21 mouse cellular contexts compared by ENCODE assay signal in genomic region chr17:40275519-40275918, GRCm38 (mm10). TPM values are rescaled to one million over a fixed set of nuclear protein-coding genes. Genes with fewer than 3 reads are reported as not detected.
DNase-seq lines count a peak whose midpoint lies in the region; ATAC-seq and TF ChIP-seq lines count a peak whose summit lies in the region.
"Had no signal": no experiment of that assay in that cellular context is flagged by ENCODE, and none has a peak within 500 bp of the region (broad histone marks: within the 10 kb centered on the region; RNA-seq: fewer than 3 reads in every experiment).

No protein-coding gene starts in this region.

- no peak overlapping the region for H3K27ac ChIP-seq in forebrain, embryonic 12.5 days
- no peak overlapping the region for H3K27ac ChIP-seq in forebrain, embryonic 15.5 days (replicated peaks)
- no peak overlapping the region for H3K27ac ChIP-seq in forebrain, embryonic 14.5 days (ENCODE audit: low read depth, low read length)
- H3K27ac ChIP-seq in forebrain, postnatal 0 days (ENCODE audit: low read depth, low read length): no peak overlapping the region
- H3K27ac ChIP-seq: embryonic facial prominence, embryonic 10.5 days; embryonic facial prominence, embryonic 12.5 days had no signal

- no peaks in the 10 kb centered on the region for H3K9me3 ChIP-seq in forebrain, embryonic 12.5 days
- no peaks in the 10 kb centered on the region for H3K9me3 ChIP-seq in forebrain, embryonic 15.5 days
- H3K9me3 ChIP-seq in forebrain, embryonic 14.5 days (replicated peaks; ENCODE audit: control insufficient read depth, low read length): no peaks in the 10 kb centered on the region
- H3K9me3 ChIP-seq in forebrain, postnatal 0 days (ENCODE audit: low read length): no peaks in the 10 kb centered on the region
- H3K9me3 ChIP-seq: embryonic facial prominence, embryonic 10.5 days; embryonic facial prominence, embryonic 12.5 days had no signal

- no peak overlapping the region for H3K4me3 ChIP-seq in forebrain, embryonic 12.5 days (replicated peaks)
- no peak overlapping the region for H3K4me3 ChIP-seq in forebrain, embryonic 15.5 days
- H3K4me3 ChIP-seq in forebrain, embryonic 14.5 days (ENCODE audit: low read depth, low read length): no peak overlapping the region
- no peak overlapping the region for H3K4me3 ChIP-seq in forebrain, postnatal 0 days (ENCODE audit: low read depth, low read length)
- H3K4me3 ChIP-seq: embryonic facial prominence, embryonic 10.5 days; embryonic facial prominence, embryonic 12.5 days had no signal

- peak; percentile 84; the same call in 1 of the 2 replicates for ATAC-seq in forebrain, embryonic 12.5 days (ENCODE audit: low FRiP score)
- ATAC-seq in forebrain, embryonic 15.5 days (replicated peaks): no peak
- ATAC-seq in forebrain, embryonic 14.5 days: peak; percentile 62; the same call in 1 of the 2 replicates
- no peak for ATAC-seq in forebrain, postnatal 0 days

- TF ChIP-seq CTCF in forebrain, postnatal 0 days (IDR thresholded peaks at IDR 0.05; ENCODE audit: low read depth): no peak

- no peaks in the 10 kb centered on the region for H3K27me3 ChIP-seq in forebrain, embryonic 12.5 days
- no peaks in the 10 kb centered on the region for H3K27me3 ChIP-seq in forebrain, embryonic 15.5 days
- no peaks in the 10 kb centered on the region for H3K27me3 ChIP-seq in forebrain, embryonic 14.5 days (replicated peaks; ENCODE audit: control insufficient read depth, insufficient read depth, low read length)
- H3K27me3 ChIP-seq in forebrain, postnatal 0 days (ENCODE audit: insufficient read depth, low read length): no peaks in the 10 kb centered on the region
- H3K27me3 ChIP-seq: embryonic facial prominence, embryonic 12.5 days had no signal

- peak; percentile 0 for DNase-seq in forebrain, embryonic 14.5 days (ENCODE audit: low spot score)
- no peak for DNase-seq in forebrain, postnatal 0 days
- DNase-seq in neural tube, embryonic 10.5 days (ENCODE audit: extremely low spot score, low spot score): no peak
- DNase-seq: adrenal gland, adult 2 months; adrenal gland, postnatal 10 days; adrenal gland, postnatal 25 days; cerebellum, adult 11-12 months; cerebellum, adult 2 months; cerebellum, adult 9-10 months; cerebellum, postnatal 10 days; cerebellum, postnatal 25 days had no signal

- no peak overlapping the region for H3K4me2 ChIP-seq in forebrain, embryonic 12.5 days
- no peak overlapping the region for H3K4me2 ChIP-seq in forebrain, embryonic 15.5 days (replicated peaks)
- H3K4me2 ChIP-seq in forebrain, embryonic 14.5 days (ENCODE audit: low read length): no peak overlapping the region
- no peak overlapping the region for H3K4me2 ChIP-seq in forebrain, postnatal 0 days (ENCODE audit: low read depth)
- H3K4me2 ChIP-seq: embryonic facial prominence, embryonic 12.5 days had no signal

- H3K4me1 ChIP-seq in forebrain, embryonic 12.5 days: no peaks in the 10 kb centered on the region
- H3K4me1 ChIP-seq in forebrain, embryonic 15.5 days: peaks cover 5% of the 10 kb centered on the region; the same call in 1 of the 2 replicates
- H3K4me1 ChIP-seq in forebrain, embryonic 14.5 days (ENCODE audit: control insufficient read depth, insufficient read depth, low read length): no peaks in the 10 kb centered on the region
- H3K4me1 ChIP-seq in forebrain, postnatal 0 days (ENCODE audit: insufficient read depth): no peaks in the 10 kb centered on the region
- H3K4me1 ChIP-seq: embryonic facial prominence, embryonic 10.5 days; embryonic facial prominence, embryonic 12.5 days had no signal

- no peaks in the 10 kb centered on the region for H3K36me3 ChIP-seq in forebrain, embryonic 12.5 days (replicated peaks)
- H3K36me3 ChIP-seq in forebrain, embryonic 15.5 days: no peaks in the 10 kb centered on the region
- no peaks in the 10 kb centered on the region for H3K36me3 ChIP-seq in forebrain, embryonic 14.5 days (ENCODE audit: control insufficient read depth, insufficient read depth, low read length)
- no peaks in the 10 kb centered on the region for H3K36me3 ChIP-seq in forebrain, postnatal 0 days (ENCODE audit: insufficient read depth)
- H3K36me3 ChIP-seq: embryonic facial prominence, embryonic 10.5 days; embryonic facial prominence, embryonic 12.5 days had no signal

- 59% methylated on average over 1 of the region's 1 CpGs for WGBS in forebrain, embryonic 12.5 days
- WGBS in forebrain, embryonic 15.5 days: 32% methylated on average over 1 of the region's 1 CpGs
- WGBS in forebrain, embryonic 14.5 days: 23% methylated on average over 1 of the region's 1 CpGs
- WGBS in forebrain, postnatal 0 days: 24% methylated on average over 1 of the region's 1 CpGs

- no peak overlapping the region for H3K9ac ChIP-seq in forebrain, embryonic 12.5 days
- no peak overlapping the region for H3K9ac ChIP-seq in forebrain, embryonic 15.5 days (replicated peaks)
- H3K9ac ChIP-seq in forebrain, embryonic 14.5 days (ENCODE audit: low read length): no peak overlapping the region
- no peak overlapping the region for H3K9ac ChIP-seq in forebrain, postnatal 0 days
- H3K9ac ChIP-seq: embryonic facial prominence, embryonic 12.5 days had no signal

RNA-seq across cellular contexts. Expression of gene Crisp3, which starts 33.4 kb away (rescaled TPM):
- polyA plus RNA-seq in forebrain, embryonic 12.5 days (2016; fragmentation: Nextera tagmentation; extraction: Ambion mirVana): not detected in 2 replicates
- polyA plus RNA-seq in forebrain, embryonic 15.5 days (2015; fragmentation: Nextera tagmentation; extraction: Ambion mirVana): not detected in 2 replicates
- not detected in 2 replicates for polyA plus RNA-seq in forebrain, embryonic 14.5 days (2014; fragmentation: Nextera tagmentation; extraction: Ambion mirVana)
- not detected in 2 replicates for total RNA-seq in forebrain, postnatal 0 days (2014; rRNA removed)
- polyA plus RNA-seq in forebrain, postnatal 0 days (2015; fragmentation: Nextera tagmentation; extraction: Ambion mirVana): not detected in 2 replicates
- total RNA-seq: adrenal gland, adult 2 months; adrenal gland, postnatal 10 days; adrenal gland, postnatal 25 days; adrenal gland, postnatal 4 days; ES-E14; gastrocnemius, adult 18-20 months; MEL had no signal
- polyA plus RNA-seq: adrenal gland, adult 2 months; C2C12; cerebellum, adult 2 months; cortical plate, adult 2 months; embryonic facial prominence, embryonic 10.5 days; embryonic facial prominence, embryonic 12.5 days had no signal

RNA-seq across cellular contexts. Expression of gene Crisp1, which starts 43.5 kb away (rescaled TPM):
- polyA plus RNA-seq in forebrain, embryonic 12.5 days (2016; fragmentation: Nextera tagmentation; extraction: Ambion mirVana): not detected in 2 replicates
- polyA plus RNA-seq in forebrain, embryonic 15.5 days (2015; fragmentation: Nextera tagmentation; extraction: Ambion mirVana): not detected in 2 replicates
- polyA plus RNA-seq in forebrain, embryonic 14.5 days (2014; fragmentation: Nextera tagmentation; extraction: Ambion mirVana): not detected in 2 replicates
- total RNA-seq in forebrain, postnatal 0 days (2014; rRNA removed): not detected in 2 replicates
- polyA plus RNA-seq in forebrain, postnatal 0 days (2015; fragmentation: Nextera tagmentation; extraction: Ambion mirVana): not detected in 2 replicates
- total RNA-seq: adrenal gland, adult 2 months; adrenal gland, postnatal 10 days; adrenal gland, postnatal 25 days; adrenal gland, postnatal 4 days; gastrocnemius, adult 18-20 months; MEL had no signal
- polyA plus RNA-seq: adrenal gland, adult 2 months; C2C12; cortical plate, adult 2 months; embryonic facial prominence, embryonic 10.5 days had no signal

Comparison
In these comparisons a context has a peak if more than half of its experiments do, and no peak if none do; other contexts are left out.
1. ATAC-seq: peak in forebrain, embryonic 12.5 days (single experiment) and forebrain, embryonic 14.5 days (single experiment); none in forebrain, embryonic 15.5 days (single experiment) and forebrain, postnatal 0 days (single experiment).